Mouse (Mus musculus) common myeloid progenitor, adult 5-6 weeks (primary cell): Measurements from ENCODE around the gene Map3k7. TPM values are rescaled to one million over a fixed set of nuclear protein-coding genes. Genes with fewer than 3 reads are reported as not detected.

Source experiments
- ATAC-seq: replicated peaks from 2 replicates; pipeline ENCODE4 v1.8.0; 2016; ENCODE audit warnings: low read depth, mild to moderate bottlenecking, moderate TSS enrichment, inconsistent platforms; ENCODE audit not compliant: poor library complexity, severe bottlenecking
- total RNA-seq: library from RNA; stranded (forward); fragments of 200-1000, 187-1606 nt; gene quantifications from 2 replicates; pipeline ENCODE4 v1.2.3, GENCODE M21; 2017

Map3k7 gene
- total RNA-seq, 1 experiment from 2014 or later: 26.8 TPM

GRCm38 (mm10) chr4:32055151-32056052 lies 91.5 kb downstream of the Map3k7 start:
- ATAC-seq: peak; percentile 93

GRCm38 (mm10) chr4:32056441-32056840 lies 92.5 kb downstream of the Map3k7 start:
- no peak for ATAC-seq

- peak; percentile 77 for ATAC-seq
Measured at GRCm38 (mm10) chr4:32057102-32057501, 93.2 kb downstream of the Map3k7 start.

GRCm38 (mm10) chr4:32060686-32061085 lies 96.8 kb downstream of the Map3k7 start:
- ATAC-seq: no peak

DNA sequence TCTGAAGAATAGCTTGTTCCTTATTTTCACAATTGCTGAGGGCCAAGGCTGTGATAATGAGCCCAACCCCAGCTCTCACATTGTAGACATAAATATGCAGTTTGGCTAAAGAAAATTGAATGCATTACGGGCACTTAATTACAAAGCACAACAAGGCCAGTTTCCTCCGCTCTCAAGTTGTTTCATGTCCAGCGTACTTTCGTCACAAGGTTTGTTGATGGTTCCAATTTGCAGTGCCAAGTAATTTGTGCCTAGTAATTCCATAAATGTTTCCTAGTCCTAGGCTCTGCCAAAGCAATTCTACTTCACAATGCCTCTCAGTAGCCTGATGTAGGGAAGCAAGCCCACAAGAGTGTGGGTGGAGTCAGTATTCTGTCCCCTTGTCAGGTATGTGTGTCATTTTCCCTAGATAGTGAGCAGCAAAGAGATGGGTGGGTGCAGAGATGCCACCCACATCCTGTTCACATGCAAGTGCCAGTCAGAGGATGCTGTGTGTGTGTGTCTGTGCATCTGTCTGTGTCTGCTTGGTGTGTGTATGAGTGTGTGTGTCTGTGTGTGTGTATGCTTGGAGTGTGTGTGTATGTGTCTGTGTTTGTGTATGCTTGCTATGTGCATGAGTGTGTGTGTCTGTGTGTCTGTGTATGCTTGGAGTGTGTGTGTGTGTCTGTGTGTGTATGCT lies 98.6 kb downstream of the Map3k7 start:
- no peak for ATAC-seq

- ATAC-seq: no peak
Measured at GRCm38 (mm10) chr4:32063291-32063690, 99.4 kb downstream of the Map3k7 start.
